Mouse (Mus musculus) heart, embryonic 13.5 days (tissue): ENCODE results near the gene 5730596B20Rik. TPM values are rescaled to one million over a fixed set of nuclear protein-coding genes. Genes with fewer than 3 reads are reported as not detected.

Experiments used
- ATAC-seq: fragments of 200-750 bp; cut with Nextera tagmentation; 2 replicates; pipeline ENCODE4 v1.8.0; 2017; ENCODE audit warnings: moderate TSS enrichment; ENCODE audit not compliant: insufficient number of reproducible peaks, low FRiP score, low TSS enrichment; ENCODE audit errors: extremely low read depth
- H3K27ac ChIP-seq: fragments of 300-500 bp; sonication (generic); replicated peaks from 2 replicates; pipeline ENCODE4 v1.5.1; 2015; ENCODE audit warnings: moderate library complexity, mild to moderate bottlenecking, inconsistent platforms
- H3K27me3 ChIP-seq: fragments of 300-500 bp; sonication (generic); replicated peaks from 2 replicates; pipeline ENCODE4 v1.6.1; 2015; ENCODE audit warnings: mild to moderate bottlenecking, inconsistent platforms
- H3K36me3 ChIP-seq: fragments of 300-500 bp; sonication (generic); 2 replicates; pipeline ENCODE4 v1.6.1; 2015; ENCODE audit warnings: mild to moderate bottlenecking, inconsistent platforms
- H3K4me1 ChIP-seq: fragments of 300-500 bp; sonication (generic); 2 replicates; pipeline ENCODE4 v1.6.1; 2015; ENCODE audit warnings: inconsistent platforms
- H3K4me2 ChIP-seq: fragments of 300-500 bp; sonication (generic); 2 replicates; pipeline ENCODE4 v1.6.1; 2015; ENCODE audit warnings: inconsistent platforms, mild to moderate bottlenecking, moderate library complexity
- H3K4me3 ChIP-seq: fragments of 300-500 bp; sonication (generic); 2 replicates; pipeline ENCODE4 v1.5.1; 2015; ENCODE audit warnings: moderate library complexity, mild to moderate bottlenecking, inconsistent platforms
- H3K9ac ChIP-seq: fragments of 300-500 bp; sonication (generic); 2 replicates; pipeline ENCODE4 v1.6.1; 2015; ENCODE audit warnings: inconsistent platforms, mild to moderate bottlenecking, moderate library complexity
- H3K9me3 ChIP-seq: fragments of 300-500 bp; sonication (generic); 2 replicates; pipeline ENCODE4 v1.6.1; 2016; ENCODE audit warnings: inconsistent platforms
- WGBS: fragments of 180-500 bp; shearing (Covaris S2); methylation state at CpG from one replicate; pipeline ENCODE4 v1.1.7; 2015; ENCODE audit warnings: mixed read lengths; 5-methylcytosine and 5-hydroxymethylcytosine counted together
- polyA plus RNA-seq: library from polyadenylated mRNA; unstranded; fragments of >200 nt; fragmentation: Nextera tagmentation; extraction: Ambion mirVana; gene quantifications from 2 replicates; pipeline ENCODE4 v1.2.1, GENCODE M21; 2015

The 5730596B20Rik gene
- polyA plus RNA-seq, 1 experiment from 2014 or later: 0.33 TPM

DNA sequence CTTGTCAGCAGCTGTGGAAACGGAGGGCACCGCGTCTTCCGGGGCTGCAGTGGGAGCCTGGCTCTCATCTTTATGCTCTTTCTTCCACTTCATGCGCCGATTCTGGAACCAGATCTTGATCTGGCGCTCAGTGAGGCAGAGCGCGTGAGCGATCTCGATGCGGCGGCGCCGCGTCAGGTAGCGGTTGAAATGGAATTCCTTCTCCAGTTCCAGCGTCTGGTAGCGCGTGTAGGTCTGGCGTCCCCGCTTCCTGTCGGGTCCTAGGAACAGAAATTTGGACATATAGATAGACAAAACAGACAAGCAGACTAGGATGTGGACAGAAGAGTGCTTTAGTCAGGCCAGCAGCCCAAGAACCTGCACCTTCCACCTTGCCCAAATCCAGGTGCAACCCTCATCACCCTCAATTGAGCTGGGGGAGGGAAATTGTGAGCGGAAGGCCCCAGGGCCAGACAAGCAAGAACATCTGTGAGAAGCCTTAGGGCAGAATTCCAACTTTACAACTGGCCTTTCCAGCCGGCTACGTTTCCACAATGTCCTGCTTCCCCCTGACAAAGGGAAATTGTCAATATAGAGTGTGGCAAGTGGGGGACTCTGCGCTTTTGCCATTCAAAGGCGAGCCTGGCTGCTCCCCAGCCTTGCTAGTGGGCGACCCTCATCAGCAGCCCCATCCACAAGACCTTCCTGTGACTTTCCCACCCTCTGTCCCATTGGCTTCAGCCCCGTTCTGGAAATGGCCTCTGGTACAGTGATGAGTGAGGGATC, 38.7 kb downstream of the 5730596B20Rik start:
- Histone ChIP-seq H3K9me3 (no peaks in the 10 kb centered on the region), H3K4me1 (peaks cover 27% of the 10 kb centered on the region), H3K36me3 (no peaks in the 10 kb centered on the region), H3K4me2 (peak overlapping the region; percentile 24; the same call in 1 of the 2 replicates), H3K27ac (no peak overlapping the region), H3K9ac (no peak overlapping the region), H3K4me3 (0 out of 2 replicates have a peak overlapping the region, but pooled peaks have one; percentile 13), H3K27me3 (peaks cover 100% of the 10 kb centered on the region)
- WGBS: 3% methylated on average over 30 of the region's 30 CpGs
- no peak for ATAC-seq

GRCm38 (mm10) chr6:52216691-52217458, 39.6 kb downstream of the 5730596B20Rik start:
- Histone ChIP-seq H3K9me3 (no peaks in the 10 kb centered on the region), H3K4me3 (peak overlapping the region; percentile 43), H3K27ac (no peak overlapping the region), H3K36me3 (no peaks in the 10 kb centered on the region), H3K4me2 (peak overlapping the region; percentile 62), H3K27me3 (peaks cover 100% of the 10 kb centered on the region), H3K4me1 (peaks cover 27% of the 10 kb centered on the region), H3K9ac (0 out of 2 replicates have a peak overlapping the region, but pooled peaks have one; percentile 38)
- WGBS: 2% methylated on average over 60 of the region's 60 CpGs
- no peak for ATAC-seq

- under 1% methylated on average over 25 of the region's 25 CpGs for WGBS
- Histone ChIP-seq H3K27ac (no peak overlapping the region), H3K27me3 (peaks cover 100% of the 10 kb centered on the region), H3K9ac (no peak overlapping the region), H3K4me1 (peaks cover 28% of the 10 kb centered on the region), H3K36me3 (no peaks in the 10 kb centered on the region), H3K9me3 (no peaks in the 10 kb centered on the region), H3K4me3 (peak overlapping the region; percentile 43), H3K4me2 (peak overlapping the region; percentile 62)
- ATAC-seq: no peak
Measured at GRCm38 (mm10) chr6:52217459-52217768, 40.1 kb downstream of the 5730596B20Rik start.

DNA sequence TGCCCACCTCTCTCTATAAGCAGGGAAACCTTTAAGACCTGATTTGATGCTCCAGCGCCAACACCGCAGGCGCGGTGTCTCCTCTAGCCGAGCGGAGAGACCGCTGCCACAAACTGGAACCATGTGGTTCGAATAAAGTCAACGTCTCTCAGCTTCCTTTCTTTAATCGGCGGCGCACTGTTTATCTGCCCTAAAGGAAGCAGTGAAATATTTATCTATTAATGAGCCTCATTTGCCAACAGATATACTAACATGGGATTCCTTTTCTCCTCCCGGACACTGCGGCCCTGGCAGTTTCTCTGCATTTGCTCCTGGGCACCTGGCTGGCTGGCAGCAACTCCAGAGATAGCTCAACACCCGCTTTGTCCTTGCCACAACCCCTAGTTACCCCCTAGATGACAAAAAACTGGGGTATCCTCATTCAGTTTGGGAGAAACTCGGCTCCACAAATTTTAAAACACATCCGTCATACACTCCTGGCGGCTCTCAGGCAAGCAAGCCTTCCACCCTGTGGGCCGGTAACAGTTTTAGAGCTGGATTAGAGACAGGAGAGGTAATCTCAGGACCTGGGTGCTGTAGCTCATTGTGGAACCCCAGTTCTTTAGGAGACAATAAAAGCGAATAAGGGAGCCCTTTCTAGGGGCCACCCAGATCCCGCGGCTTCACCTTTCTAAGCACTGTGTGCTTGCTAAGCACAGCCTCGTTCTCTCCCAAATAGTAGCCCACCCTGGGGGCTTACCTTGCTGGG, 40.8 kb downstream of the 5730596B20Rik start:
- 5% methylated on average over 23 of the region's 23 CpGs for WGBS
- H3K4me3 ChIP-seq: peak overlapping the region; percentile 43
- H3K27ac ChIP-seq: no peak overlapping the region
- H3K4me1 ChIP-seq: peaks cover 22% of the 10 kb centered on the region
- H3K27me3 ChIP-seq: peaks cover 100% of the 10 kb centered on the region
- no peaks in the 10 kb centered on the region for H3K9me3 ChIP-seq
- no peak for ATAC-seq
- H3K4me2 ChIP-seq: peak overlapping the region; percentile 62; the same call in 1 of the 2 replicates
- H3K9ac ChIP-seq: no peak overlapping the region
- H3K36me3 ChIP-seq: no peaks in the 10 kb centered on the region

DNA sequence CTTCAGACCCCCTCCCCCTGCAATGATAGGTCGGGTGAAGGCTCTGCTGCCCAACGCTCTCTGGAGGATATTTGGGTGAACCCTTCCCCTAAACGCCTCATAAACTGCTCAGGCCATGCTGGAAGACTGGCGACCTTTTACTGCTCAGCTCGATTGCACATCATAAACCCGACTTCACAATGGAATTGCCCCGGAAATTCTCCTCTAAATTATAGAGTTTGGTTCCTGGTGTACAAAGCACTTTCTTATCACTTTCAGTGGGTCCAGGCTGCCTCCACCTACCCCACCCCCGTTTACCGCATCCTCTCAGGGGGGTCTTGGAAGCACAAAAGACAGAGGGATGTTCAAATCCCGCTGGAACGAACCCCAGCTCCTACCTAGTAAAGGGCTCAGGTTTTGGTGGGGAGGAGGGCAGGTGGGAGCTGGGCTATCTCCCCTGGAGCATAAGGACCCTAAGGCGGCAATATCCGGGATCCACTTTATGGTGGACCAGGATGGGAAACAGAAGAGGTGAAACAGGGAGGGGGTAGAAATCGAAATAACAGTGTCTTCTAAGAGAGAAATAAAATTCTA, 41.4 kb downstream of the 5730596B20Rik start:
- H3K4me1 ChIP-seq: peaks cover 20% of the 10 kb centered on the region
- peaks cover 100% of the 10 kb centered on the region for H3K27me3 ChIP-seq
- no peak overlapping the region for H3K27ac ChIP-seq
- H3K9me3 ChIP-seq: no peaks in the 10 kb centered on the region
- ATAC-seq: no peak
- WGBS: 11% methylated on average over 14 of the region's 14 CpGs
- no peaks in the 10 kb centered on the region for H3K36me3 ChIP-seq
- H3K9ac ChIP-seq: no peak overlapping the region
- no peak overlapping the region for H3K4me2 ChIP-seq
- H3K4me3 ChIP-seq: no peak overlapping the region

DNA sequence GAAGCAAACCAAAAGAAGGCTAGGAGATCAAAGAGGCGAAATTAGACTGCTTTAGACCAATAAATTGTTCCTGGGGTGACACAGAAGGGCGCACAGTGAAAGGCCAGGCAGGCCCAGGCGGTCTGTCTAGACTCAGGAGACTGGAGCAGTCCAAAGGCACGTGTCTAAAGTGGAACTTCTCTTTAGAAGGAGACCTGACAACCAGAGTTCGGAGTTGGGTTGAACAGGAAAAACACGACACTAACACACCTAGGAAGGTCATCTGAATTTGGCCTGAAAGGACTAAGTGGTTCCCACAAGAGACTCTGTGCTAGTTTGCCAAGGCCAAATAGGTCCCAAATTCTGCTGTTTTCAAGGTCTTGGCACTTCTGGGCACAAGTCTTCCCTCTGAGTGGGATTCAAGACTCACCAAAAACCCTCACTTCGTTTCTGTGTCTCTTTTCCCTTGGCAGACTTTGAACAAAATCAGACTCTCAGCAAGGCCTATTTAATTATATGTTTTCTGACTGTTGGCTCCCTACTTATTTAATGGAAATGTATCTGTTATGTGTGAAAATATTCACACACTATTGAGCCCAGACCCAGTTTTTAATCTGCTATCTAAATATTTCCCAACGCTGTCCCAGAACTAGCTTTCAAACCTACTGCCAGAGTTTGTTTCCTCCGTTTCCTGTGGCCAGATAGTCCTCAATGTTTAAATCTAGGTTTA, 42.1 kb downstream of the 5730596B20Rik start:
- 29% methylated on average over 9 of the region's 9 CpGs for WGBS
- ATAC-seq: no peak
- Histone ChIP-seq H3K4me3 (no peak overlapping the region), H3K4me2 (no peak overlapping the region), H3K36me3 (no peaks in the 10 kb centered on the region), H3K27ac (no peak overlapping the region), H3K27me3 (peaks cover 100% of the 10 kb centered on the region), H3K9ac (no peak overlapping the region), H3K4me1 (peaks cover 20% of the 10 kb centered on the region), H3K9me3 (no peaks in the 10 kb centered on the region)

DNA sequence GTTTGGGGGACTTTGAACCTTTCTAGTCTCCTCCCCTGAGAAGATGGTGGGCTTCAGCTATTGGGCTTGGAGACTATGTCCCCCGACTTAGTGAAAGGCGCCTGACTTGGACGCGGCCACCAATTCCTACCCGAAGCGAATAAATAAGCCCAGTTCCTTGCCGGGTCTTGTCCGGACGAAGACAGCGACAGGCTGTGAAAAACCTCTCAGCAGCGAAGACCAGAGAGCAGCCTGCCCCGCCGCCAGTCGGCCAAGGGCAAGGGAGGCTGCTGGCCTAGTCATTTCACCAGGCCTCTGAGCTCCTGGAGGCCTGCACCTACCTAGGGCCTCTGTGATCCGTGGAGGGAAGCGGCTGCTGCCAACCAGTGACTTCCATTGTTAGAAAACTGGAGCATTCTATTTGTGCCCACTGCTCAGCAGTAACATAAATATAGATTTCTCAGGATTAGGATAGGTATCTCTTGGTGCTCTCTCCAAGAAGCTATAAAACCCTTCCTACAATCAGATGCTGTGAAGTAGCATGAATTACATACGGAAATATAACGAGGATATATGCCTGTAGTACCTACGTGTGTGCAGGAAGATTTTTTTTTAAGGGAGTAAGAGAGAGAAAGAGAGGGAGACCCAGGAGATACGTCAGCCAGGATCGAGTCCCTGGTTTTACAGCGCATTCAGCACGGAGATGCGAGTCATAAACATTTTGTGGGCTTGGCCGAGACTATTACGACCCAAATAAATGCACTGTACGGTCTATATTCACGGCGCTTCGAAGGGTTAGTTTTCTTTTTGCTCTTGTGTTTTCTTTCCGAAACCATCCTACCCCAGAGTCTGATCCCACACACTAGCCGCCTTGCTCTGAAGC, 42.9 kb downstream of the 5730596B20Rik start:
- ATAC-seq: no peak
- H3K4me1 ChIP-seq: peaks cover 20% of the 10 kb centered on the region
- WGBS: 18% methylated on average over 32 of the region's 32 CpGs
- no peak overlapping the region for H3K4me3 ChIP-seq
- no peak overlapping the region for H3K4me2 ChIP-seq
- H3K36me3 ChIP-seq: no peaks in the 10 kb centered on the region
- peaks cover 100% of the 10 kb centered on the region for H3K27me3 ChIP-seq
- H3K9me3 ChIP-seq: no peaks in the 10 kb centered on the region
- H3K27ac ChIP-seq: no peak overlapping the region
- no peak overlapping the region for H3K9ac ChIP-seq

DNA sequence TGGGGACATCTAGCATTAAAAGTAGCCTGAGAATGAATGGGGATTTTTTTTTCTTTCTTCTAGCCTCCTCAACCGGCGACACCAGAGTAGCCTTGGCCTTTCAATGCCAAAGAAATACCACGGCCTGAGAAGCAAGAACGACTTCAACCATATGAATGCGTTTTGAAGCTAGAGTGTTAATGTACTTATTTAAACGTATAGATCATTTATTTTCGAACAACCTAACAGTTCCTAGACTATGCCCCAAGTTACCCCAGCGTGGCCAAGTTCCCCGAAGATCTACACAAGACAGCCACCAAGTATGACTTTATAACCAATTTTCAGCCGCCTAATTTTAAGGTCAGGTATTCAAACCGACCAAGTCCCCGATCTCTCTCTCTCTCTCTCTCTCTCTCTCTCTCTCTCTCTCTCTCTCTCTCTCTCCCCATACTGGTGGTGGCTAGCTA, 43.6 kb downstream of the 5730596B20Rik start:
- Histone ChIP-seq H3K4me3 (peak overlapping the region; percentile 61), H3K36me3 (no peaks in the 10 kb centered on the region), H3K4me1 (peaks cover 24% of the 10 kb centered on the region), H3K27ac (no peak overlapping the region), H3K4me2 (peak overlapping the region; percentile 79), H3K9me3 (no peaks in the 10 kb centered on the region), H3K27me3 (peaks cover 100% of the 10 kb centered on the region), H3K9ac (no peak overlapping the region)
- 8% methylated on average over 12 of the region's 12 CpGs for WGBS
- no peak for ATAC-seq

- Histone ChIP-seq H3K27ac (no peak within 1 kb of the TSS), H3K9ac (peak within 1 kb of the TSS; percentile 70), H3K4me2 (peak within 1 kb of the TSS; percentile 79), H3K36me3 (no peaks in the 10 kb centered on the region), H3K4me1 (peaks cover 27% of the 10 kb centered on the region), H3K4me3 (peak within 1 kb of the TSS; percentile 61), H3K27me3 (peaks cover 100% of the 10 kb centered on the region), H3K9me3 (no peaks in the 10 kb centered on the region)
- ATAC-seq: no peak
- 1% methylated on average over 46 of the region's 46 CpGs for WGBS
Measured at GRCm38 (mm10) chr6:52221337-52221992, 44.2 kb downstream of the 5730596B20Rik start, which contains the start of gene Hoxa7. Gene Hoxa7, minus strand, starts transcription at chr6:52221854.
